Mouse (Mus musculus): ENCODE measurements around the gene Igsf6. TPM values are rescaled to one million over a fixed set of nuclear protein-coding genes. Genes with fewer than 3 reads are reported as not detected.
A peak's percentile ranks its signal among the peaks of the same experiment; 100 is the strongest.

The Igsf6 gene
- total RNA-seq (2015) (544 and 557 TPM in 2 replicates), total RNA-seq (2017) (478 and 480 TPM in 2 replicates)

GRCm38 (mm10) chr7:121074281-121074680, at the start of gene Igsf6:
Igsf6 (minus strand) TSS chr7:121074572.
- ATAC-seq (ENCODE audit: poor library complexity, severe bottlenecking): peak; percentile 71

- peak; percentile 99 for ATAC-seq (ENCODE audit: poor library complexity, severe bottlenecking)
Measured at GRCm38 (mm10) chr7:121120143-121120818, 45.9 kb upstream of the Igsf6 start.

GRCm38 (mm10) chr7:121111762-121112161, 37.4 kb upstream of the Igsf6 start:
- ATAC-seq (ENCODE audit: poor library complexity, severe bottlenecking): no peak

GRCm38 (mm10) chr7:121111321-121111720, 36.9 kb upstream of the Igsf6 start:
- ATAC-seq (ENCODE audit: poor library complexity, severe bottlenecking): no peak

DNA sequence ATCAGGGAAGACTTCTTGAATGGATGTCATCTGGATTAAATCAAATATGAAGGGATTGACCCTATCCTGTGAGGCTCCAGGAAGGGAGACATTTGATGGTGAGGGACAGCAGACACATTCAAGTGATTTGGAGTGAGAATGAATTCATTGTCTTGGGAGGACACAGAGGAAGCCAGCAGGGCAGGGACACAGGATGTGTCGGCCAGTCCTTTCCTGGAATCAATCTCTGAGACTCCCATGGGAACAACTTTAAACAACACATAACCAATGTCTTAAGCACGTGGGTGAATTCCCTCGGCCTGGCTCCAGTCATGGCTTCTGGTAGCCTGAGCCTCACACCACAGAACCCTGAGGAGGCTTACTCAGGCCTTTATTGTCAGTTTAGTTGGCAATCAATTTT, 33.5 kb upstream of the Igsf6 start:
- ATAC-seq (ENCODE audit: poor library complexity, severe bottlenecking): no peak

DNA sequence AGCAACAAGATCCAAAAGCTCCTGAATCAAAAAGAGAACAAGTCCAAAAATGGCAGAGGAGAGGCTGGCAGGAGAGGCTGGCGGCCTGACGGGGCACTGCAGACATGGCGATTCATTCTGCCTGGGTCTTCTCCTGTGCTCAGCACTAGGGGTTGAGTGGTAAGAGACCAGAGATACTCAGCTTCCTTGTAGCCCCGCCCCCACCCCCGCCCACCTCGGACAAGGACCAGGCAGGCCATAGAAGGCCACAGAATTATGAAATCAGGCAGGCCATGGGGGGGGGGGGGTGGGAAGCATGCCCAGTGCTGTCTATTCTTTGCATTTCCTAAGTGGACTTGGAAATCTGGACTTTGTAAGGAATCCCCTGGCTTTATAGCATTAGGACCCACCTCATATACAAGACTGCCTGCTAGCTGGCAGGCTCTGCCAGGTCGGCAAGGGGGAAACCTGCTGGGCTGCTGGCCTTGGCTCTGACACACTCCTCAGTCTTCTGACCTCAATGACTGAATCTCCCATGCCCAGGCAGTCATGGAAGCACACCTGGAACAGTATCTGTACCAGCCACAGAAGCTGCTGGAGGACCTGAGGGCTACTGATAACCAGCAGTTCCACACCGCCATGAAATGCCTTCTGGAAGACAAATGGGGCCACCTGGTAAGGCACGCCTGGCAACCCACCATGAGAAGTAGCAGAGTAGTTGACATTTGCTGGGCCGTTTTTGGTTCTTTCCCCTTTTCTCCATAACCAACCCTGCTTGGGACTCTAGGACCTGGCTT, 24.4 kb upstream of the Igsf6 start:
- ATAC-seq (ENCODE audit: poor library complexity, severe bottlenecking): no peak

DNA sequence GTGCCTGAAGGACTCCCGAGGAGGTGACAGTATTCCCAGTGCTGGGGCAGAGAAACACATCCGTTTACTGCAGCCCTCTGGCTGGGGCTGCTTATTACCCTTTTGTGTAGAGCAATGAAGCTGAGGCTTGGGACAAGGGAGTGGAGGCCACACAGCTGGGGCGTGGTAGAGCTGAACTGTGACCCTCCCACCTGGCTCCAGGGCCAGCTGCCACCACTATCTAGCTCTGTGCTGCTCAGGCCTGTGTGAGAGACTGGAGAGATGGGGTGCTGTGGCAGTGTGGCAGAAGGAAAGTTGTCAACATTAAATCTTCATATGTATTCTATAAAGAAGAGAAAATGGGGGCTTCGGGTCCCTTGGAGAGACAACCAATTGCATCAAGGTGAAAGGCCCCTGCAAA, 18.7 kb upstream of the Igsf6 start:
- ATAC-seq (ENCODE audit: poor library complexity, severe bottlenecking): no peak

DNA sequence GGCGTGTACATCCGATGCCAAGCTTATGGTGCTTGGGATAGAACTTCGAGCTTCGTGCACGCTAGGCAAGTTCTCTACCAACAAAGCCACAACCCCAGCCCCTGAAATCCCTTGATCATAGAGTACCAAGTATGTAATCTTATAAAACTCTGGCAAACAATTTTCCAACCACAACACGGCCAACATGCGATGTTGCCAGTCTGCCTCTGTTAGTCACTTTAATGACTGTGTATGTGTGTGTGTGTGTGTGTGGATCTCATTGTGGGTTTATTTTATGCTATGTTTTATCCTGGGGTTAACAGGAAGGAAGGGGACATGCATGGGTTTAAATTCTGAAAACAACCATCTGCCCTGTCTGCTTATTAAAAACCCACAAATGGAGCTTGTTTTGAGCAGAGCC, 16.4 kb upstream of the Igsf6 start:
- no peak for ATAC-seq (ENCODE audit: poor library complexity, severe bottlenecking)

DNA sequence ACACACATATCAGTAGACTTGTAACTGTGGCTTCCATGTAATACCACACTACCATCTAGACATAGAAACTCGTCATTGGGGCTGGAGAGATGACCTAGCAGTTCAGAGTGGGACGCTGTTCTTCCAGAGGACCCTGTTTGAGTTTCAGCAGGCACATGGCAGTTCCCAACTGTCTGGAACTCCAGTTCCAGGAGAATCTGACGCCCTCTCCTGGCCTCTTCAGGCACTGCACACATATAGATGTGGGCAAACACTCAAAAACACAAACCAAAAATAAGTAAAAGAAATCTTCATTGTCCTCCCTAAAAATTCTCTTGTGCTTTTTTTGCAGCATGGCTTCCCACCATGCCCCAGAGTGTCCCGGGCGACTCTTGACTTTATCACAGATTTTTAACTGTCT, 14.4 kb upstream of the Igsf6 start:
- ATAC-seq (ENCODE audit: poor library complexity, severe bottlenecking): peak; percentile 51; the same call in 1 of the 2 replicates

DNA sequence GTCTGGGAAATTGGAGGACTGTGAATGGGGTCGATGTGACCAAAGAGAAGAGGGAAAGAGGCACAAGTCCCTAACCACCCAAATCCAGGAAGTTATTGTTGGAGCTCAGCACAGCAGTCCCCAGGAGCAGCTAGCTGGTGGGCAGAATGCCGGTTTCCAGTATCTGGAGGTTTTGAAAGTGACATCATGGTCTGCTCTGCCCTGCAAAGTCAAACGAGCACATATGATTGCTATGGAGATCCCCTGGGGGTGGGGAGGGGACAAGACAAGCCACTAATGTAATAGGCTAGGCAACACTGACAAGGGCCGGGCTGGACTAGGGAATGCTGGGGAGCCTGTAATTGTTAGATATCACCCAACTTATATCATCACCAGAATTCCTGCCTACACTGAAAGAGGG, 11.1 kb upstream of the Igsf6 start:
- ATAC-seq (ENCODE audit: poor library complexity, severe bottlenecking): 0 out of 2 replicates have a peak, but pooled peaks have one; percentile 17

- no peak for ATAC-seq (ENCODE audit: poor library complexity, severe bottlenecking)
Measured at GRCm38 (mm10) chr7:121084840-121085453, 10.6 kb upstream of the Igsf6 start.

GRCm38 (mm10) chr7:121082949-121083513, 8.7 kb upstream of the Igsf6 start:
- ATAC-seq (ENCODE audit: poor library complexity, severe bottlenecking): no peak

DNA sequence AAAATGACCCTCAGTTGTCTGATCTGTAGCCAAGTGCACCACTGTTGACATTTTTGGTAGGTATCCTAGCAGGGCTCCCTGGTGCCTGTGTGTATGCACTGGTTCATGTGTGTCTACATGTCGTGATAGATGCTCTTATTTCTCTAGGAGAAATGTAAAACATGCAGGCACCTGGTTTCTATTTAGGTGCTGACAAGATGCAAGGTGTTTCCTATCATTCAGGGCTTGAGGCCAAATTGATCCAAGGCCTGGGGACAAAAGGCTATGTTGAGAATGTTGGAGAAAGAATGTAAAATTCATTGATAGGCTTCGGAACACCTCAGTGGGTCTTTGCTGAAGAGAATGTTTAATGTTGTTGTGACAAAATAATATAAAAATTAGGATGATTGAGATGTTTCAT, 7.4 kb upstream of the Igsf6 start:
- no peak for ATAC-seq (ENCODE audit: poor library complexity, severe bottlenecking)

- ATAC-seq (ENCODE audit: poor library complexity, severe bottlenecking): no peak
Measured at GRCm38 (mm10) chr7:121081350-121081749, 7.0 kb upstream of the Igsf6 start, which contains the start of gene Otoa. Otoa (plus strand) TSS chr7:121081650.

GRCm38 (mm10) chr7:121077829-121078228, 3.5 kb upstream of the Igsf6 start:
- peak; percentile 39 for ATAC-seq (ENCODE audit: poor library complexity, severe bottlenecking)

DNA sequence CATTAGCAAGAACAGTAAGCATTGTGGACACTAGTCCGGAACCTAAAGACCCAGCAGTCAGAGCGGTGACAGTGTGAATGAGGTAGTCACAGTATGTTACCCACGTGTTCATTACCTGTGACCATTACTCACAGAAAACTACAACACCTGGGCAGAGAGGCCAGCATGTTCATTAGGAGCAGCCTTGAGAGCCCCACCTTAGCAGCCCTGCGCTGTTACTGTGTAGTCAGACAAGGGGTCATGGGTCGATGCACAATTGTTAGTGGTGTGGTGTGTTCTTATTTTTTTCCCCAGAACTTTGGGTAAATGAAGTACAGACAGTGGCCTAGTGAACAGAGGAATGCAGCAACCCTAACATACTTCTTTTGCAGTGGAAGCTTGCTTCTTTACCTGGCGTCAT, 2.9 kb upstream of the Igsf6 start:
- no peak for ATAC-seq (ENCODE audit: poor library complexity, severe bottlenecking)

DNA sequence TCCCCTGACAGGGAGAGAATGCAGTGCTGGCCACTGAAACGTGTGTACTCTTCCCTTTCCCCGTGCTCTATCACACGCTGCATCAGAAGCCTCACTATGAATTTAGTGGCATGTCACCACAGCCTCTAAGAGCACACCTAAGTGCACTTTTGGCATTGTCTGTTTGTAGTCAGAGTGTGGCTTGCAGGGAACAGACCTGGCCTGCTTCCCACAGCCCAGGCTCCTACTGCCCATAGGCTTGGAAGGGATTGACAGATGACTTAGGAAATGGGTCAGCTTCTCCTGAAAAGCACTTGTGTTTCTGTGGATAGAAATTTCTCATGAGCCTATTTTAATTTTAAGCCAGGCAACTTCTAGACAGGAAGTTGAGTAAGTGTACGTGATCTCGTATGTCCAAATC, 1.0 kb upstream of the Igsf6 start:
- 0 out of 2 replicates have a peak, but pooled peaks have one; percentile 8 for ATAC-seq (ENCODE audit: poor library complexity, severe bottlenecking)

- no peak; the same call in none of the 2 replicates for ATAC-seq (ENCODE audit: poor library complexity, severe bottlenecking)
Measured at GRCm38 (mm10) chr7:121074801-121075400, 529 bp upstream of the Igsf6 start.

DNA sequence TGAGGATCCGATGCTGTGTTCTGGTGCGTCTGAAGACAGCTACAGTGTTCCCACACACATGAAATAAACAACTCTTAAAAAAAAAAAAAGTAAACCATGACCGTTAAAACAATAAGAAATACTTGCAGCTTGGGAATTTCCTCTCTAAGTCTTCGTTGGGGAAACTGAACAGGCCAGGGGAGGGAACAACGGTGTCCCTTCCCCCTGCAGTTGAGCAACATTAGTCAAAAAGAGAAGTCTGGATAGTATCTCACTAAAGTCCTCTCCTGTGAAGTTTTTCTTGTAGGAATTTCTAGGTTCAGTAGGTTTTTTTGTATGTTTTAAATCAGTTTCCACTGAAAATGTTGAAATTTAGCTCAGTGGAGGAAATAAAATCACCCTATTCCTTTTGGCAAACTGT, 1.9 kb downstream of the Igsf6 start:
- peak; percentile 44 for ATAC-seq (ENCODE audit: poor library complexity, severe bottlenecking)

DNA sequence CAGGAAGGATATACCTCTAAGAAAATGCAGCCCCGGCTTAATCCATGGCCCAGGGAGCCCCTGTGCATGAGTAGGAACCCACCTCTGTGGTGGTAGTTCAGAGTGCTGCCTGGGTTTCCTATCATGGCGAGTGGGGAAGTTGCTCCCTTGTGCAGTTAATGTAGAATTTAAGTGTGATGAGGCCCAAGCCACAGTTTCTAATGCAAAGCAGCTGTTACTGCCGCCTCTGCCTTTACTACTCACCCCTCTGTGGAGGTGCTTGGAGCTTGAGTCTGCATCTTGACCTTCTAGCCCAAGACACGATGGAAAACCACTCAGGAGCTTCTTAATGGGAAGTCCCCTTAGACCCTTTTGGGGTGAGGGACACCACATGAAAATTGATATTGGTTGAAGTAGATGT, 3.1 kb downstream of the Igsf6 start:
- no peak for ATAC-seq (ENCODE audit: poor library complexity, severe bottlenecking)

DNA sequence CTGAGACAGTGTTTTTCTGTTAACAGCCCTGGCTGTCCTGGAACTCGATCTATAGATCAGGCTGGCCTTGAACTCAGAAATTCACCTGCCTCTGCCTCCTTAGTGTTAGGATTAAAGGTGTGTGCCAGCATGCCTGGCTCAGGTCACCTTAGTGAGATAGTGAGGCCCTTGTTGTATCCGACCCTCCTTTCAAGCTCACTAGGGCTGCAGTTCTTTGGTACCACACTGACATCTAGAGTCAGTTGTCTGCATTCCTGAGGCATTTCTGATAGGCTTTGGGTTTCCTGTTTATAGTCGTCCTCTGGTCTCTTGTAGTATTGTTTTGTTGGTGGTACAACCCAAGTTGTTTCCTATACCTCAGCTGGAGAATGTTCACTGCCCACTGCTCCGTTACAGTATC, 10.1 kb downstream of the Igsf6 start:
- 0 out of 2 replicates have a peak, but pooled peaks have one; percentile 20 for ATAC-seq (ENCODE audit: poor library complexity, severe bottlenecking)

All from megakaryocyte, adult 5-6 weeks (primary cell).